Mouse (Mus musculus): ENCODE results near the gene Gm13693.
"Not testable (repeated sequence)": the region's sequence is repeated elsewhere in the genome, so short reads cannot be mapped to it uniquely, and the experiment has no call there.

Gm13693 gene

GRCm38 (mm10) chr2:83961203-83961602, at the start of gene Gm13693:
Gene Gm13693, plus strand, starts transcription at chr2:83961503.
- not testable (repeated sequence) for DNase-seq (ENCODE audit: low spot score in 2 of 2)

- DNase-seq (ENCODE audit: low spot score in 2 of 2): no peak
Measured at GRCm38 (mm10) chr2:83929478-83930088, 31.7 kb upstream of the Gm13693 start.

- DNase-seq (ENCODE audit: low spot score in 2 of 2): peak in 1 of 2 experiments; percentile 1
Measured at GRCm38 (mm10) chr2:83940931-83941361, 20.4 kb upstream of the Gm13693 start, which contains the start of gene Zswim2. Gene Zswim2, minus strand, starts transcription at chr2:83941228.

DNA sequence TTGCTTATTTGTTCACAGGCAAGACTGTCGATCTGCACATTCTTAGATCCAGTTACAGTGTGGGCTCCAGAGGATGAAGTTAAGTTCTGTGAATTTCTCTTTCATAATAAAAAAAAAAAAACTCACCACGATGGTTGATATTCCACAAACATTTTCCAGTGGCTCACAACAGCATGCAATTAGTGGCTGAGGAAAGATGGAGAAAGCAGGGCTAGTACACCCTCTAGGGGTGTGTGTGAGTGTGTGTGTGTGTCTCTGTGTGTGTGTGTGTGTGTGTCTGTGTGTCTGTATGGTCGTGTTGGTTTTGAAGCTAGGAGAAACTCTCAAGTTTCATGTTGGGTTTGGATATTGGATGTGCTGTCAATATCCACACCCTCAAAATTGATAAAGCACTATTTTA, 19.9 kb upstream of the Gm13693 start:
- no peak for DNase-seq (ENCODE audit: low spot score in 2 of 2)

GRCm38 (mm10) chr2:83941792-83942191, 19.5 kb upstream of the Gm13693 start:
- DNase-seq (ENCODE audit: low spot score in 2 of 2): no peak

DNA sequence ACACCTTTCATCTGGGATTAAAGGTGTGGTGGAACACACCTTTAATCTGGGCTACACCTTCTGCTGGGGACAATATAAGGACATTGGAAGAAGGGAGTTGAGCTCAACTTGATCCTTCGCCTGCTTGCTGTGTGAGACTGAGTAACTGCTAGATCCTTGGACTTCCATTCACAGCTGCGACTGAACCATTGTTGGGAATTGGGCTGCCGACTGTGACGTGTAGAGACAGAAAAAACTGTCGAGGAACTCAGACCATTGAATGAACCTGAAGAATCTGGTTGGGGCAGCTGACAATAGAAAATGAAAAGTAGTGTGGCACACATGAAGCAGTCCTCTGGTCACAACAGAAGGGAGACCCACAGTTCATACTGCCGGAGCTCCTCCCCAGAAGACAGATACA, 5.9 kb upstream of the Gm13693 start, which contains the start of gene Gm13698:
Gene Gm13698, plus strand, starts transcription at position 301 of the 400 bp plus-strand sequence.
- not testable (repeated sequence) for DNase-seq (ENCODE audit: low spot score in 2 of 2)

GRCm38 (mm10) chr2:83967013-83967412, 5.7 kb downstream of the Gm13693 start, which contains the start of gene Gm13695:
Gene Gm13695, plus strand, starts transcription at chr2:83967313.
- not testable (repeated sequence) for DNase-seq (ENCODE audit: low spot score in 2 of 2)

DNA sequence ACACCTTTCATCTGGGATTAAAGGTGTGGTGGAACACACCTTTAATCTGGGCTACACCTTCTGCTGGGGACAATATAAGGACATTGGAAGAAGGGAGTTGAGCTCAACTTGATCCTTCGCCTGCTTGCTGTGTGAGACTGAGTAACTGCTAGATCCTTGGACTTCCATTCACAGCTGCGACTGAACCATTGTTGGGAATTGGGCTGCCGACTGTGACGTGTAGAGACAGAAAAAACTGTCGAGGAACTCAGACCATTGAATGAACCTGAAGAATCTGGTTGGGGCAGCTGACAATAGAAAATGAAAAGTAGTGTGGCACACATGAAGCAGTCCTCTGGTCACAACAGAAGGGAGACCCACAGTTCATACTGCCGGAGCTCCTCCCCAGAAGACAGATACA, 11.5 kb downstream of the Gm13693 start, which contains the start of gene Gm13696:
Gene Gm13696, plus strand, starts transcription at position 301 of the 400 bp plus-strand sequence.
- not testable (repeated sequence) for DNase-seq (ENCODE audit: low spot score in 2 of 2)

DNA sequence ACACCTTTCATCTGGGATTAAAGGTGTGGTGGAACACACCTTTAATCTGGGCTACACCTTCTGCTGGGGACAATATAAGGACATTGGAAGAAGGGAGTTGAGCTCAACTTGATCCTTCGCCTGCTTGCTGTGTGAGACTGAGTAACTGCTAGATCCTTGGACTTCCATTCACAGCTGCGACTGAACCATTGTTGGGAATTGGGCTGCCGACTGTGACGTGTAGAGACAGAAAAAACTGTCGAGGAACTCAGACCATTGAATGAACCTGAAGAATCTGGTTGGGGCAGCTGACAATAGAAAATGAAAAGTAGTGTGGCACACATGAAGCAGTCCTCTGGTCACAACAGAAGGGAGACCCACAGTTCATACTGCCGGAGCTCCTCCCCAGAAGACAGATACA, 17.3 kb downstream of the Gm13693 start, which contains the start of gene Gm13694:
Gene Gm13694, plus strand, starts transcription at position 301 of the 400 bp plus-strand sequence.
- DNase-seq (ENCODE audit: low spot score in 2 of 2): not testable (repeated sequence)

DNA sequence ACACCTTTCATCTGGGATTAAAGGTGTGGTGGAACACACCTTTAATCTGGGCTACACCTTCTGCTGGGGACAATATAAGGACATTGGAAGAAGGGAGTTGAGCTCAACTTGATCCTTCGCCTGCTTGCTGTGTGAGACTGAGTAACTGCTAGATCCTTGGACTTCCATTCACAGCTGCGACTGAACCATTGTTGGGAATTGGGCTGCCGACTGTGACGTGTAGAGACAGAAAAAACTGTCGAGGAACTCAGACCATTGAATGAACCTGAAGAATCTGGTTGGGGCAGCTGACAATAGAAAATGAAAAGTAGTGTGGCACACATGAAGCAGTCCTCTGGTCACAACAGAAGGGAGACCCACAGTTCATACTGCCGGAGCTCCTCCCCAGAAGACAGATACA, 23.1 kb downstream of the Gm13693 start, which contains the start of gene Gm13697:
Gene Gm13697, plus strand, starts transcription at position 301 of the 400 bp plus-strand sequence.
- DNase-seq (ENCODE audit: low spot score in 2 of 2): not testable (repeated sequence)

DNA sequence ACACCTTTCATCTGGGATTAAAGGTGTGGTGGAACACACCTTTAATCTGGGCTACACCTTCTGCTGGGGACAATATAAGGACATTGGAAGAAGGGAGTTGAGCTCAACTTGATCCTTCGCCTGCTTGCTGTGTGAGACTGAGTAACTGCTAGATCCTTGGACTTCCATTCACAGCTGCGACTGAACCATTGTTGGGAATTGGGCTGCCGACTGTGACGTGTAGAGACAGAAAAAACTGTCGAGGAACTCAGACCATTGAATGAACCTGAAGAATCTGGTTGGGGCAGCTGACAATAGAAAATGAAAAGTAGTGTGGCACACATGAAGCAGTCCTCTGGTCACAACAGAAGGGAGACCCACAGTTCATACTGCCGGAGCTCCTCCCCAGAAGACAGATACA, 28.9 kb downstream of the Gm13693 start, which contains the start of gene Gm13691:
Gene Gm13691, plus strand, starts transcription at position 301 of the 400 bp plus-strand sequence.
- not testable (repeated sequence) for DNase-seq (ENCODE audit: low spot score in 2 of 2)

DNA sequence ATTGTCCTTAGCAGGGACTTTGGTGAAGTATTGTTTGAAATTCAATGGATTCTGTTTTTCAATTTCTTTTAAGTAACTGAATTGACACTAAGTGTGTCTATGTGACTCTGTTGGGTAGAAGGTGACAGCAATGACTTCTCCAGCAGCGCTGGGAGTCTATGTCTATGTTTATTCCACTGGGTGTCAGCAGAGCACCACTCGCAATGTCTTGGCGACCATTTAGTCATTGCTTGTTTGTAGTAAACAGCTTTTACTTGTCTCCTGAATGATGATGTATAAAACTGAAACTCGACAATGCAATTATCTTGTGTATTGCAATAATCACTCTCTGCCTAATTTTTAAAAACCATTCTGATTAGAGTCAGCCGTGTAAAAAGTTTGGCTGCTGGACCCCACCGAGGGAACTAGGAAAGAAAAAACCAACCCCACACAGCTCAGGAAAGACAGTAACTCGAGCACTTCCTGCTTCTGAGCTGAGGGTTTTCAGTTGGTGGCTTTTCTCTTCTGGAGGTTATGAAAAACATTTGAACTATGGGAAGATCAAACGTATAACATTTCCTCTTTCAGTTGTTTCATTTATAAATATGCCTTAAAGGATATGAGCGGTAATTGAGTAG, 32.4 kb downstream of the Gm13693 start:
- not testable (repeated sequence) for DNase-seq (ENCODE audit: low spot score in 2 of 2)

- DNase-seq (ENCODE audit: low spot score in 2 of 2): not testable (repeated sequence)
Measured at GRCm38 (mm10) chr2:83994526-83994925, 33.2 kb downstream of the Gm13693 start.

GRCm38 (mm10) chr2:84008913-84009312, 47.6 kb downstream of the Gm13693 start:
- no peak for DNase-seq (ENCODE audit: low spot score in 2 of 2)

- no peak for DNase-seq (ENCODE audit: low spot score in 2 of 2)
Measured at GRCm38 (mm10) chr2:84009818-84010217, 48.5 kb downstream of the Gm13693 start.
